Mouse (Mus musculus) heart, postnatal 10 days (tissue): ENCODE results near the gene Gm1604a. TPM values are rescaled to one million over a fixed set of nuclear protein-coding genes. Genes with fewer than 3 reads are reported as not detected.
A peak's percentile ranks its signal among the peaks of the same experiment; 100 is the strongest.
"Not testable (repeated sequence)": the region's sequence is repeated elsewhere in the genome, so short reads cannot be mapped to it uniquely, and the experiment has no call there.

Experiments used
- DNase-seq, 2 experiments: peaks; one replicate each; pipeline ENCODE4 v3.0.0; 2021
- intact Hi-C: fragments of 180-260 bp; cut with DNase I; formaldehyde crosslinking; loops from one replicate; pipeline ENCODE4 v1.15.1; 2025
- total RNA-seq, 2 experiments: library from RNA; stranded (reverse); gene quantifications; 2 replicates each; pipeline ENCODE4 v1.2.3; 2021

Gm1604a gene
- total RNA-seq: not detected

- DNase-seq, intact Hi-C loops: not testable (repeated sequence)
Observed at GRCm38 (mm10) chr17:7025257-7025656, at the start of gene Gm1604a. Gene Gm1604a (plus strand): TSS chr17:7025568.

- intact Hi-C loops: not testable (repeated sequence)
- peak; percentile 77 to 79 for DNase-seq
Observed at GRCm38 (mm10) chr17:6978287-6979248, 46.8 kb upstream of the Gm1604a start, which contains the start of gene Gm49721. Gene Gm49721 (plus strand): TSS chr17:6978904.

- intact Hi-C loops, DNase-seq: not testable (repeated sequence)
Observed at GRCm38 (mm10) chr17:6979380-6979779, 46.0 kb upstream of the Gm1604a start.

- DNase-seq, intact Hi-C loops: not testable (repeated sequence)
Observed at GRCm38 (mm10) chr17:6980144-6980543, 45.2 kb upstream of the Gm1604a start.

- intact Hi-C loops, DNase-seq: not testable (repeated sequence)
Observed at GRCm38 (mm10) chr17:6986118-6986517, 39.2 kb upstream of the Gm1604a start.

DNA sequence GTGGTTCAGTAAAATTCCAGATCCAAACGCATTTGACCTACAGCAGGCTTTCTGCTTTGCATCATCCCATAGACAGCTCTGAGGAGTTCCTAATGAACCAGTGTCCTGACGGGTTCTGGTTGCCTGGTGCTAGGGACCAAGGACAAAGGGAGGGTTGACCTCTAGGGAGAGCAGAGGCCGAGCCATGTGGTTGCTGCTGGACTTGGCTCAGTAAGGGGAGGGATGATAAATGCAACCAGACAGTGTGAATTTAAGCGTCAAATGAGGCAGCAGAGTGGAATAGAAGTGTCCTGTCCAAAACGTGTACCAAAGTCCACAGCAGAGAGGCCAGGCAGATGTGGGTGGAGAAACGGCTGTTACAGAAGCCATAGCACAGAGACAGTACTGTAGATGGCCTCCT is 29.9 kb upstream of the Gm1604a start:
- intact Hi-C loops, DNase-seq: not testable (repeated sequence)

- intact Hi-C loops, DNase-seq: not testable (repeated sequence)
Observed at GRCm38 (mm10) chr17:6996826-6997225, 28.5 kb upstream of the Gm1604a start.

- DNase-seq, intact Hi-C loops: not testable (repeated sequence)
Observed at GRCm38 (mm10) chr17:6997778-6998490, 27.4 kb upstream of the Gm1604a start.

DNA sequence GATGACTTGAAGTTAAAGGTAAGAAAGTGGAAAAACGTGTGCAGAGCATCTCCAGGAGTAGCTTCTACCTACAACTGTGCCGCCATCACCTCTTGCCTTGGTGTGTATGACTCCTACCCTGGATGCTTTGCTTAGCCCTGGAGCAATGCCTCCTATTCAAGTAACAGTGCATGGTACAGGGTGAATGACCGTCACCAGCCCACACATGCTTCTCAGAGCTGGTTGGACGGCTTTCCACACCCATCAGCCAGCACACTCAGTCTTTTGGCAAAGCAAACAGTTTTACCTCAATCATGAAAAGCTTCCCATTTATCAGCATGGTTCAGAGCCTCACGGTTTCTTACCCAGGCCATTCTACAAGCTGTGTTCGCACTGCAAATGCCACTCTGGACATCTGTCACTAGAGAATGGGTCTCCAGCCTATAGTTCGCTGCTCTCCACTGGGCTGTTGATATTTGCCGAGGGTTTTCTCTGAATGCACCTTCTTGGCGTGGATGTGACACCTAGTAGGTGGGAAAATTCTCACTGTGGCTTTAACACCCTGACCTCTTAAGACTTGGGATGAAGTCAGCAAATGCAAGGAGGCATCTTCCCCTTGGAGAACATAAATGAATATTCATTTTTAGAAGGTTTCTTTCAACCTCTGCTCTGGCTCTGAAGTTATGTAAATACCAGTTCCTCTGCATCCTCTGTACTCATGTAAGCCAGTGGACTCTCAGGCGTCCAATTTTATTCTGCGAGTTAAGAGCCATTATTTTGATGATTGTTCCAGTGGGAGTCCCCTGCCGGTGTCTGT is 23.4 kb upstream of the Gm1604a start:
- intact Hi-C loops, DNase-seq: not testable (repeated sequence)

GRCm38 (mm10) chr17:7003392-7003791 is 22.0 kb upstream of the Gm1604a start:
- DNase-seq, intact Hi-C loops: not testable (repeated sequence)

GRCm38 (mm10) chr17:7005646-7006045 is 19.7 kb upstream of the Gm1604a start:
- DNase-seq, intact Hi-C loops: not testable (repeated sequence)

- intact Hi-C loops, DNase-seq: not testable (repeated sequence)
Observed at GRCm38 (mm10) chr17:7008885-7009284, 16.5 kb upstream of the Gm1604a start.

- DNase-seq, intact Hi-C loops: not testable (repeated sequence)
Observed at GRCm38 (mm10) chr17:7009440-7009839, 15.9 kb upstream of the Gm1604a start.

DNA sequence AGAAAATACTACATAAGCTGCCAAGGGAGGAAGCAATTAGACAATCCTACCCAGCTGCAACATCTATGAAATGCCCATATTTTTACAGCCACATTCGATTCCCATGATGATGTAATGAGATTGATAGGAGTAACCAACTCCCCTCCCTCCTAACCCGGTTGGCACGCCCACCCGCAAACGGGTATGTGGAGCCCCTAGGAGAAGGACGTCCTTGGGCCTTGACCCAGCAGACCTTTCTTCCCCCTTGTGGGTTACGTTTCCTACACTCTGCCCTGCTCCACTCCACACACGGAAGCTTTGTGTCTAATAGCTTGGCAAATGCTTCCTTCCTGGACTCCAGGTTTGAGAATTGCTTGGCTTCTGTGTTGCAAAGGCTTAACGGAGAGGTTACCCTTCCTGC is 15.5 kb upstream of the Gm1604a start:
- DNase-seq, intact Hi-C loops: not testable (repeated sequence)

GRCm38 (mm10) chr17:7014190-7014589 is 11.2 kb upstream of the Gm1604a start:
- not testable (repeated sequence) for DNase-seq

GRCm38 (mm10) chr17:7025764-7026346 is 487 bp downstream of the Gm1604a start:
- DNase-seq, intact Hi-C loops: not testable (repeated sequence)

More at GRCm38 (mm10) chr17:7014190-7014589, 11.2 kb upstream of the Gm1604a start:
- intact Hi-C loops: not testable (repeated sequence)

- intact Hi-C loops: not testable (repeated sequence)
- DNase-seq: peak in 1 of 2 experiments; percentile 10
Observed at GRCm38 (mm10) chr17:7030204-7030603, 4.8 kb downstream of the Gm1604a start.

GRCm38 (mm10) chr17:7030622-7031174 is 5.3 kb downstream of the Gm1604a start:
- DNase-seq, intact Hi-C loops: not testable (repeated sequence)
